Mouse (Mus musculus): ENCODE data around the gene Akt1. TPM values are rescaled to one million over a fixed set of nuclear protein-coding genes. Genes with fewer than 3 reads are reported as not detected.

The Akt1 gene
- polyA plus RNA-seq, 1 experiment from 2014 or later, result 59.3 TPM

GRCm38 (mm10) chr12:112707573-112707869, 32.8 kb upstream of the Akt1 start:
- Histone ChIP-seq H3K4me3 (peak overlapping the region; percentile 31; the same call in 1 of the 2 replicates), H3K27ac (no peak overlapping the region)
- 22% methylated on average over 8 of the region's 8 CpGs for WGBS

DNA sequence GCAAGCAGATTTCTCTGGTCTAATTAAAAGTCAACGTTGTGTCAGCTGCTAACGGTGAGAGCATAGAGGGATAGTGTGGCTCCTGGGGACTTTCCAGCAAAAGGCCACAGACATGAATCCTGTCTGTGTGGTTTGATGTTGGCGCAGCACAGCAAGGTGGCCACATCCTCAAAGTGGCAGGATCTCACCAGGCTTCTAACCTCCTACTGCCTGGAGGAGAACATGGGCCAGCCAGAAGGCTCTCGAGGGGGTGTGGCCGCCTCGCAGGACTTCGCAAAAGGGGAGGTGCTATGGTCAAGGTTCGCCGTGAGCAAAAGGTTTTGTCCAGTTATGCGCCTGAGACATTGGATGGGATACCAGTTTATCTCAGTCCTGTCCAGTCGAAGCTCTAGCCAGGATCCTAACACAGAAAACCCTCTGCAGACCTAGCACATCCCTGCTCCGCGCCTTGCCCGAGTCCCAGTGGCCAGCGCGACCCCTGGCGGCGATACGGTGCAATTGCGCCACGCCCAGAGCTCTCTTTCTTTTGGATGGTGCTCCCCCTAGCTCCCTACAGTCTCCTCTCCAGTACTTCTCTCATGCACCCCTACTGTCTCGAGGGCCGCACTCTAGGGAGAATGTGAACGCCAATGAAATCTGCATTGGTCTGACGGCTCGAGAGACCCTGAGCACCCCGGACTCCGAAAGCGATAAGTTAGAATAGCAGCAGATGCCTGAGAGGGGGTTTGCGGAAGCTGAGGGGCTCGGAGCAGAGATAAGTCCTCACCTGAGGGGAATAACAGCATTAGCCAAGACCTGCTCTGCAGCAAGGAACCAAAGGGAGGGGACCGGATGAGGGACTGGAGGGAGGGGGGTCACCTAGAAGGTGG, 32.3 kb upstream of the Akt1 start:
- peak; percentile 94 for DNase-seq (ENCODE audit: low spot score)
- WGBS, result 15% methylated on average over 32 of the region's 32 CpGs
- Histone ChIP-seq H3K4me3 (peak overlapping the region; percentile 31), H3K36me3 (no peaks in the 10 kb centered on the region), H3K9me3 (replicated peaks) (no peaks in the 10 kb centered on the region), H3K27ac (no peak overlapping the region), H3K27me3 (ENCODE audit: low read depth, poor library complexity, severe bottlenecking) (peaks cover 57% of the 10 kb centered on the region), H3K4me1 (peaks cover 3% of the 10 kb centered on the region; the same call in 1 of the 2 replicates)

More at GRCm38 (mm10) chr12:112707573-112707869, 32.8 kb upstream of the Akt1 start:
- Histone ChIP-seq H3K27me3 (ENCODE audit: low read depth, poor library complexity, severe bottlenecking) (peaks cover 52% of the 10 kb centered on the region), H3K36me3 (no peaks in the 10 kb centered on the region), H3K9me3 (replicated peaks) (no peaks in the 10 kb centered on the region), H3K4me1 (peaks cover 3% of the 10 kb centered on the region; the same call in 1 of the 2 replicates)
- peak; percentile 38 for DNase-seq (ENCODE audit: low spot score)

DNA sequence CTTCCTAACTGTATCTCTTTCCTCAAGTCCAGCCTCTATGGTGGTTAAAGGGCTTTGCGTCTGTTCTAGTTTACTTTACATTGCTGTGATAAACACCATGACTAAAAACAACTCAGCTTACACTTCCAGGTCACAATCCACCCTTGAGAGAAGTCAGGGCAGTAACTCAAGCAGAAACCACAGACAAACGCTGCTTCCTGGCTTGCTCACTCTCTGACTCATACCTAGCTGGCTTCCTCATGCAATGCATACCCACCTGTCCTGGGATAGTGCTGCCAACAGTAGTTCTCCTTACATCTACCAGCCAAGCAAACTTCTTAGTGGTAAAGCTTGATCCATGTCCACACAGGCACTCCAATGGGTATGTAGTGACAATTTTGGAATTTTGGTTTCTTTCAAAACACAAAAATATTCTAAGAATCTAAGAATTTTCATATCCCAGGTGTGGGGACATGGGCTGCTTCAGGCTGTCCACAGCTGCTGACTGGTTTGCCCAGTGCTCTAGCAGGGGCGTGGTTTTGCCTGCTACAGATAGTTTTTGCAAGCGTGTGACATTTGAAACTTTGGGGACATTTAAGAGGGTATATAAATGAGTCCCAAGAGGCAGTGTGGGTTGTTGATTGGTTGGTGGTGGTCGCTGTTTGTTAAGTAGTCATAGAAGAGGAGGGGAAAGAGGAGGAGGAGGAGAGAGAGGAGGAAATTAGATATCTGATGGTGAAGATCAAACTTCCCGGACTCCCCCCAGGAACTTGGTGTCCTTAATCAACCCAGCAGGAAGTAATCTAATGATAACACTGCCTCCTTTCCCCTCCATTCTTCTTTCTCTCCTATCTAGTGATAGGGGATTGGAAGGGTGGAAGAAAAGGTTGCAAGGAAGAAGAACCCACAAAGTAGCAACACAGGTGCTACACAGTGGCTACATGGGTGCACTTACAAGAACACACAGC, 28.0 kb upstream of the Akt1 start:
- Histone ChIP-seq H3K9me3 (replicated peaks) (no peaks in the 10 kb centered on the region), H3K27me3 (ENCODE audit: low read depth, poor library complexity, severe bottlenecking) (peaks cover 69% of the 10 kb centered on the region), H3K36me3 (no peaks in the 10 kb centered on the region), H3K4me1 (peaks cover 19% of the 10 kb centered on the region), H3K27ac (no peak overlapping the region), H3K4me3 (no peak overlapping the region)
- 75% methylated on average over 6 of the region's 6 CpGs for WGBS
- no peak for DNase-seq (ENCODE audit: low spot score)

DNA sequence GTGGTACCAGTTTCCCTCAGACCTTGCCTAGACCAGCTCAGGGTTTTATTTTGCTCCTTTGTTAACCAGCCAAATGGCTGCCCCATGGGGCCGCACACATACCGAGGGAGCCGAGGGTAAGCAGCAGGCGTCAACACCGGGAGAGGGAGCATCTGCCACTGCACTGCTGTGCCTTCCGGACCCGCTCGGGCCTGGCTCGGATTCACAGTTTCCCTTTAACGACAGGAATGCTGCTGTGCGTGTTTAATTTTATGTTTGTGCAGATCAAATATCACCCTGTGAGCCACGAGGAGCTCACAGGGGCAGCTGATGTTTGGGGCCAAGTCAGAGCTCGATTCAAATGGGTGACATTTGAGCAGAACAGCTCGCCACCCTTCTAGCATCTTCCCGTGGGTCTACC, 25.8 kb upstream of the Akt1 start:
- DNase-seq (ENCODE audit: low spot score), result peak; percentile 39
- Histone ChIP-seq H3K36me3 (no peaks in the 10 kb centered on the region), H3K27ac (peak overlapping the region; percentile 70), H3K4me3 (peak overlapping the region; percentile 35), H3K4me1 (peaks cover 16% of the 10 kb centered on the region), H3K9me3 (replicated peaks) (no peaks in the 10 kb centered on the region), H3K27me3 (ENCODE audit: low read depth, poor library complexity, severe bottlenecking) (peaks cover 68% of the 10 kb centered on the region)
- WGBS, result 15% methylated on average over 15 of the region's 15 CpGs

DNA sequence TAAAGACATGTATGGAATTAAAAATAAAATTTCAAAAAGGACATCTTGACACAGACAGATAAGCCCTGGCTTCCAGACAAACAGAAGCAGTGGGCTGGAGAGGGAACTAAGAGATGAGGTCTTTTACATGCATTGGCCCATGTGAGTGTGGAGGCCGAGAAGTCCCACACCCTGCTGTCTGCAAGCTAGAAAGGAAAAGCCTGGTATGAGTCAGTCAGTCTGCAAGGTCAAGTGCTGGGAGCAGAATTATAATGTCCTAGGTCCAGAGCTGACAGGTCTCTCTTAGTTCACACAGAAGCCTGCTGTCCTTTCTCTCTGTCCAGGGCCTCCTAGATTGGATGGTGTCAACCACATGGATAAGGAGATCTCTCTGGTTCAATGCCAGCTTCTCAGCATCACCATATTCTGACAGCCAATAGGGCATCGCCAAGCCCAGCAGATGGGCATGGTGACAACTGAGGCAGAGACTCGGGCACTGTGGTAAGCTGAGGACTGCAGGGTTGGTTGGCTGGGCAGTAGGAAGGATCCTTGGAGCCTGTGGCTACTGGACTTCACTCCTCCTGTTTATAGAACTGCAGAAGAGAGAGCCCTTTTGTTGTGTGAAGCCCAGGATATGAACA, 22.2 kb upstream of the Akt1 start:
- H3K27ac ChIP-seq, result no peak overlapping the region
- H3K36me3 ChIP-seq, result no peaks in the 10 kb centered on the region
- DNase-seq (ENCODE audit: low spot score), result no peak
- WGBS, result 83% methylated on average over 3 of the region's 3 CpGs
- H3K9me3 ChIP-seq (replicated peaks), result no peaks in the 10 kb centered on the region
- H3K27me3 ChIP-seq (ENCODE audit: low read depth, poor library complexity, severe bottlenecking), result peaks cover 58% of the 10 kb centered on the region
- peaks cover 35% of the 10 kb centered on the region for H3K4me1 ChIP-seq
- no peak overlapping the region for H3K4me3 ChIP-seq

DNA sequence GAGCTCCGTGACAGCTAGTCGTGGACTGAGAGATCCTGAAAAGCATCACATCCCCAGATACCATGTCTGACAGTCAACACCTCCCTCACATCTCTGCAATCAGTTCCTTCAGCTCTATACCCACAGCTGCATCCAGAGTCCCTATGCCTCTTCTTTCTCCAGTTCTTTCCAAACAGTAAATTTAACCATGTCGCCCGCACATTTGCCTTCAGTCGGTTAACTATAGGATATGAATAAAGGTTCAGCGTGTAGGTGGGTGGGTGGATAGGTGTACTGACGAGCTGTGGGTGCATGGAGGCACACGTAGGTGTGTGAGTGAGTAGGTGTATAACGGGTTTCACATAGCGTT, 19.4 kb upstream of the Akt1 start:
- DNase-seq (ENCODE audit: low spot score), result no peak
- no peaks in the 10 kb centered on the region for H3K9me3 ChIP-seq (replicated peaks)
- H3K27me3 ChIP-seq (ENCODE audit: low read depth, poor library complexity, severe bottlenecking), result peaks cover 30% of the 10 kb centered on the region; the same call in 1 of the 2 replicates
- H3K4me3 ChIP-seq, result peak overlapping the region; percentile 66
- 85% methylated on average over 10 of the region's 10 CpGs for WGBS
- H3K36me3 ChIP-seq, result no peaks in the 10 kb centered on the region
- peak overlapping the region; percentile 90 for H3K27ac ChIP-seq
- H3K4me1 ChIP-seq, result peaks cover 23% of the 10 kb centered on the region

GRCm38 (mm10) chr12:112693185-112694126, 18.8 kb upstream of the Akt1 start:
- peak overlapping the region; percentile 90 for H3K27ac ChIP-seq
- DNase-seq (ENCODE audit: low spot score), result peak; percentile 97
- H3K9me3 ChIP-seq (replicated peaks), result no peaks in the 10 kb centered on the region
- H3K4me1 ChIP-seq, result peaks cover 21% of the 10 kb centered on the region
- no peaks in the 10 kb centered on the region for H3K36me3 ChIP-seq
- H3K4me3 ChIP-seq, result peak overlapping the region; percentile 66
- 3% methylated on average over 54 of the region's 54 CpGs for WGBS
- peaks cover 24% of the 10 kb centered on the region; the same call in 1 of the 2 replicates for H3K27me3 ChIP-seq (ENCODE audit: low read depth, poor library complexity, severe bottlenecking)

DNA sequence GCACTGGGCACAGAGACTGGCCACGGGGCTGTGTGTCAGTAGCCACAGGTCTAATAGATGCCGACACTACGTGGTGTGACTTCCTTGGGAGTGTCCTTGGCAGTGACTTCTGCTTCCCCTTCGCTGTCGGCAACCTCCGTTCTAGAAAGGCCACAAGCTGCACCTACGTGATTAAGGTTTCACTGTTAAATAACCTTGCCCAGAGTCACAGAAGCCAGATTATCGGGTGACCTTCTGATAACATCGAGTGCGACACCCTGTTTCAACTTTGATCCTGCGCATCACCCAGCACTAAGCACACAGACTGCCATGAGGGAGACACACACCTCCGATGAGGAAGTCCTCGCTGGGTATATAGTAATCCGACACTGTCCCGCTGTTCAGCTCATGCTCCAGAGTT, 13.8 kb upstream of the Akt1 start:
- H3K9me3 ChIP-seq (replicated peaks), result no peaks in the 10 kb centered on the region
- DNase-seq (ENCODE audit: low spot score), result no peak
- no peak overlapping the region for H3K4me3 ChIP-seq
- peaks cover 11% of the 10 kb centered on the region; the same call in 1 of the 2 replicates for H3K27me3 ChIP-seq (ENCODE audit: low read depth, poor library complexity, severe bottlenecking)
- H3K36me3 ChIP-seq, result no peaks in the 10 kb centered on the region
- WGBS, result 71% methylated on average over 15 of the region's 15 CpGs
- H3K4me1 ChIP-seq, result peaks cover 11% of the 10 kb centered on the region
- H3K27ac ChIP-seq, result no peak overlapping the region

DNA sequence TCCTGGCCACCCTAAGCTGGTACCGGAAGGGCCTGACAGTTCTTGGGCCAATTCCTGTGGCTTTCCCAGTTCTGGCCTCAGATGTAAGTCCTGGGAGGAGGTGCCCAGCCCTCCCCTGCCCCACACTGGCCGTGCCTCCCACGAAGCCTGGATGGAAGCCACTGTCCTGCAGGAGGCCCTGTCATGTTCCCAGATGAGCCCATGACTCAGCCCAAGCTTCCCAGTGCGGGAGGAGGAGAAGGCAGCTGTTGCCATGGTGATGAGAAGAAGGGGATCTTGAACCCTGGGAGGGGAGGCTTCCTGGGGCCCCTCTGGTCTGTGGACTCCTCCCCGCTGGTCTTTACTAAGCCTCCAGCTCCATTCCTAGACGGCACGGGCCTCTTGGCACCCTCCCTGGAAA, 8.7 kb upstream of the Akt1 start:
- Histone ChIP-seq H3K9me3 (replicated peaks) (no peaks in the 10 kb centered on the region), H3K4me3 (no peak overlapping the region), H3K27me3 (ENCODE audit: low read depth, poor library complexity, severe bottlenecking) (peaks cover 62% of the 10 kb centered on the region), H3K27ac (no peak overlapping the region), H3K36me3 (no peaks in the 10 kb centered on the region), H3K4me1 (peaks cover 16% of the 10 kb centered on the region)
- no peak for DNase-seq (ENCODE audit: low spot score)
- WGBS, result 64% methylated on average over 7 of the region's 7 CpGs

- Histone ChIP-seq H3K27ac (peak overlapping the region; percentile 85), H3K9me3 (replicated peaks) (no peaks in the 10 kb centered on the region), H3K4me1 (peaks cover 35% of the 10 kb centered on the region), H3K36me3 (no peaks in the 10 kb centered on the region), H3K4me3 (peak overlapping the region; percentile 75), H3K27me3 (ENCODE audit: low read depth, poor library complexity, severe bottlenecking) (peaks cover 78% of the 10 kb centered on the region)
- 4% methylated on average over 75 of the region's 87 CpGs for WGBS
- peak; percentile 69 for DNase-seq (ENCODE audit: low spot score)
These were observed 4.6 kb upstream of the Akt1 start for GRCm38 (mm10) chr12:112679027-112679996.

DNA sequence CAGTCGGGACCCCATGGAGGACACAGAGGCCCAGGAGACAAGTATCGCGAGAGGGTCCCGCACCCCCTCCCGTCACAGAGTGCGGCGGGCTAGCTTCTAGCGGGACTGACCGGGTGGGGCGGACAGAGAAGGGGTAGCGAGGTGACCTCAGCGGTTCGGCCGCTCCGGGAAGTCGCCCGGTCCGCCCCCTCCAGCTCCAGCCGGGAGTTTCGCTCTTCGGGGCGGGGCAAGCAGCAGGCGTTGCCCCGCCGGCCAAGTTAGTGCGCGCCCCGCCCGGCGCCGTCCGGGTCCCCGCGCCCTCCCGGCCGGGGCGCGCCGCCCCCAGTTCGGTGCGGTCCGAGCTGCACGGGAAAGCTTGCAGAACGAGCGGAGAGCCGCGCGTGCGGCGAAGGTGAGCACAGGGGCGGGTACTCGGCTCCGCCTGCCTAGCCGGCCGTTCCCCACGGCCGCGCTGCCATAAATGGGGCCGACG, 3.9 kb upstream of the Akt1 start, which contains the start of gene Zbtb42:
Gene Zbtb42 (plus strand): TSS at position 274 of the 472 bp plus-strand sequence.
- H3K27me3 ChIP-seq (ENCODE audit: low read depth, poor library complexity, severe bottlenecking), result peaks cover 75% of the 10 kb centered on the region
- WGBS, result under 1% methylated on average over 60 of the region's 60 CpGs
- peak; percentile 84 for DNase-seq (ENCODE audit: low spot score)
- H3K36me3 ChIP-seq, result no peaks in the 10 kb centered on the region
- H3K4me1 ChIP-seq, result peaks cover 38% of the 10 kb centered on the region
- H3K9me3 ChIP-seq (replicated peaks), result no peaks in the 10 kb centered on the region
- peak within 1 kb of the TSS; percentile 85 for H3K27ac ChIP-seq
- peak within 1 kb of the TSS; percentile 75 for H3K4me3 ChIP-seq

All from limb, embryonic 10.5 days (tissue).